Mouse (Mus musculus): ENCODE measurements at regions not wholly inside any gene's neighbourhood (a gene's known extent, or its start where the extent isn't known, plus 50 kb on each side); places are given as distances from the start of the nearest gene placed in this dataset.

GRCm38 (mm10) chr3:52735939-52736338 is 281.1 kb downstream of the Cog6 start:
- H3K4me1 ChIP-seq (ENCODE audit: control insufficient read depth, insufficient read depth, low read length), result peaks cover 4% of the 10 kb centered on the region; the same call in 1 of the 2 replicates
- H3K4me3 ChIP-seq (replicated peaks; ENCODE audit: insufficient read depth, low read depth, low read length), result no peak overlapping the region
- no peaks in the 10 kb centered on the region for H3K27me3 ChIP-seq (ENCODE audit: control insufficient read depth, insufficient read depth, low read length)
- DNase-seq, result no peak
- TF ChIP-seq CTCF (IDR thresholded peaks at IDR 0.05; ENCODE audit: borderline replicate concordance, insufficient read depth, low read depth, low read length) (no peak), POLR2A (IDR thresholded peaks at IDR 0.05; ENCODE audit: borderline replicate concordance, insufficient read depth, low read length) (no peak)
- H3K27ac ChIP-seq (ENCODE audit: insufficient read depth, low read length), result no peak overlapping the region
- 96% methylated on average over 7 of the region's 7 CpGs for WGBS

- no peak for DNase-seq
- TF ChIP-seq POLR2A (IDR thresholded peaks at IDR 0.05; ENCODE audit: borderline replicate concordance, insufficient read depth, low read length), result no peak
- TF ChIP-seq CTCF (IDR thresholded peaks at IDR 0.05; ENCODE audit: borderline replicate concordance, insufficient read depth, low read depth, low read length), result no peak
- no peak overlapping the region for H3K4me3 ChIP-seq (replicated peaks; ENCODE audit: insufficient read depth, low read depth, low read length)
- no peaks in the 10 kb centered on the region for H3K4me1 ChIP-seq (ENCODE audit: control insufficient read depth, insufficient read depth, low read length)
- no peaks in the 10 kb centered on the region for H3K27me3 ChIP-seq (ENCODE audit: control insufficient read depth, insufficient read depth, low read length)
- no peak overlapping the region for H3K27ac ChIP-seq (ENCODE audit: insufficient read depth, low read length)
These were observed 285.1 kb downstream of the Cog6 start for GRCm38 (mm10) chr3:52731941-52732340.

DNA sequence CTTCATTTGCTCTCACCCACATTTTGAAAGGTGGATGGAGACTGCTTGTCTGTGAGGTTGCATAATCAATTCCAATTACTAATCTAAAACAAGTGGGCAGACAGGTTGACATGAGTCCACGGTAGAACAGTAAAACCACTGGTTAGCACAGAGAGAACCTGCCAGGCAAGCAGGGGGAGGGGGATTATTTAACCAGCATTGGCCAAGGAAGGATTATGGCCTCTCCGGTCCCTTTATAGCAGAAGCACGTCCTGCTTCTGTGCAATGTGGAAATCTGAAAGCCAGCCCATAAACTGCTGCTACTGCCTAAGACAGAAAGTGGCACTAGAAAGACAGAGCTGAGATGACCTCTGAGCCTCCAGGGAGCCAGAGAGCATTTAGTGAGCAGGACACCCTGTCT is 285.5 kb downstream of the Cog6 start:
- no peaks in the 10 kb centered on the region for H3K27me3 ChIP-seq (ENCODE audit: control insufficient read depth, insufficient read depth, low read length)
- TF ChIP-seq CTCF (IDR thresholded peaks at IDR 0.05; ENCODE audit: borderline replicate concordance, insufficient read depth, low read depth, low read length) (no peak), POLR2A (IDR thresholded peaks at IDR 0.05; ENCODE audit: borderline replicate concordance, insufficient read depth, low read length) (no peak)
- no peak overlapping the region for H3K4me3 ChIP-seq (replicated peaks; ENCODE audit: insufficient read depth, low read depth, low read length)
- H3K27ac ChIP-seq (ENCODE audit: insufficient read depth, low read length), result no peak overlapping the region
- no peak for DNase-seq
- 88% methylated on average over 3 of the region's 3 CpGs for WGBS
- H3K4me1 ChIP-seq (ENCODE audit: control insufficient read depth, insufficient read depth, low read length), result no peaks in the 10 kb centered on the region

- DNase-seq, result no peak
- 93% methylated on average over 3 of the region's 3 CpGs for WGBS
- Histone ChIP-seq H3K4me3 (replicated peaks; ENCODE audit: insufficient read depth, low read depth, low read length) (no peak overlapping the region), H3K4me1 (ENCODE audit: control insufficient read depth, insufficient read depth, low read length) (no peaks in the 10 kb centered on the region), H3K27me3 (ENCODE audit: control insufficient read depth, insufficient read depth, low read length) (no peaks in the 10 kb centered on the region), H3K27ac (ENCODE audit: insufficient read depth, low read length) (no peak overlapping the region)
- no peak for TF ChIP-seq POLR2A (IDR thresholded peaks at IDR 0.05; ENCODE audit: borderline replicate concordance, insufficient read depth, low read length)
- no peak for TF ChIP-seq CTCF (IDR thresholded peaks at IDR 0.05; ENCODE audit: borderline replicate concordance, insufficient read depth, low read depth, low read length)
These were observed 287.3 kb downstream of the Cog6 start for GRCm38 (mm10) chr3:52729731-52730130.

DNA sequence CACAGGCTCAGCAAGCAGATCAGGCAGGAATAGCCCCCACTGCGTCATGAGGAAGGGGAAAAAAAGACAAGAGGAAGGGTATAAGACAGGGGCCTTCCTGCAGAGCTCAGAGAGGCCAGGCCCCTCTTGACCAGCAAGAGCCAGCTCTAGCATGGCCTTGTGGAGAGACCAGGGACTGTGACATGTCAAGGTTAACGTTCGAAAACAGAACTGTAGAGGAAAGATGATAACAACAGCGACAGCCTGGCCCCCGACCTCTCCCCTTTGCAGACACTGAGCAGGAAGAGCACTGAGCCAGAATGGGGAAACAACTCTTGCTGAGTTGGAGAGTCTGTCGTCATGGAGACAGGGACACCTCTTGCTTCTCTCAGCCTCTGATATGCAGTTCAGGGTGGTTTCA is 288.2 kb downstream of the Cog6 start:
- H3K4me1 ChIP-seq (ENCODE audit: control insufficient read depth, insufficient read depth, low read length), result no peaks in the 10 kb centered on the region
- H3K27ac ChIP-seq (ENCODE audit: insufficient read depth, low read length), result no peak overlapping the region
- H3K27me3 ChIP-seq (ENCODE audit: control insufficient read depth, insufficient read depth, low read length), result no peaks in the 10 kb centered on the region
- no peak overlapping the region for H3K4me3 ChIP-seq (replicated peaks; ENCODE audit: insufficient read depth, low read depth, low read length)
- no peak for DNase-seq
- no peak for TF ChIP-seq CTCF (IDR thresholded peaks at IDR 0.05; ENCODE audit: borderline replicate concordance, insufficient read depth, low read depth, low read length)
- TF ChIP-seq POLR2A (IDR thresholded peaks at IDR 0.05; ENCODE audit: borderline replicate concordance, insufficient read depth, low read length), result no peak
- WGBS, result 67% methylated on average over 6 of the region's 6 CpGs

DNA sequence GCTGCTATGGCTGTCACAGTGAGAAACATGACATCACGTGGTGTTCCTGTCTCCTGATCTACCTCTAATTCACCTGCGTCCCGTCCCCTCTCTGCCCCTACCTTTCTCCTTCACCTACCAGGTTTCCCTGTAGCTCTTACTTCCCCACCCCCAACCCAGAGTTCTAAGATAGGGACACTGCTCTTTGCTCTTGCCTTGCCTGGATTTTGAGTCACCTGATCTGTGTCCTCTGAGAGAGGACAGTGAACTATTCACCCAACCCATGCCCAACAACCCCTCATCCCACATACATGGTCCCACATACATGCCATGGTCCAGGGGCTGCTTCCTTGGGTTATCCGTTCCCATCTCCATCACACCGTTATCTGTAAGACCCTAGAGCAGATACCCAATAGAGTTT is 288.6 kb downstream of the Cog6 start:
- TF ChIP-seq CTCF (IDR thresholded peaks at IDR 0.05; ENCODE audit: borderline replicate concordance, insufficient read depth, low read depth, low read length), result no peak
- no peak for TF ChIP-seq POLR2A (IDR thresholded peaks at IDR 0.05; ENCODE audit: borderline replicate concordance, insufficient read depth, low read length)
- no peak overlapping the region for H3K27ac ChIP-seq (ENCODE audit: insufficient read depth, low read length)
- DNase-seq, result no peak
- WGBS, result 97% methylated on average over 5 of the region's 5 CpGs
- no peak overlapping the region for H3K4me3 ChIP-seq (replicated peaks; ENCODE audit: insufficient read depth, low read depth, low read length)
- no peaks in the 10 kb centered on the region for H3K4me1 ChIP-seq (ENCODE audit: control insufficient read depth, insufficient read depth, low read length)
- H3K27me3 ChIP-seq (ENCODE audit: control insufficient read depth, insufficient read depth, low read length), result no peaks in the 10 kb centered on the region

DNA sequence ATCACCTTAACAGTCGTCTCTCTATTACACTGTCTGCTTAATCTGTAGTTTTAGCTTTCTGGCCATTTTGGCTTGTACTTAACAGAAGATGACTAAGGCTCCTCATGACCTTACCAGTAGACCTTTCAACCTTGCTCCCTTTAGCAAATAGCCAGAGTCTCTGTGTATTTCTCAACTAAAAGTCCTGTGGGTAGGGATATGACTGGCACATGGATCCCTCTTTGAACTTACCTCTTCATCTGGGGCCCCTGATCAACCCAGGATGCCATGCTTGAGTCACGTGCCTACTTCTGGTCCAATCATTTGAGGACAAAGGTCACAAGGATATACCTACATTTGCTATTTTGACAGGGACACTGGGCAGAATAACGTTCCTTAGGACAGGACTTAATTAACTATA is 292.7 kb downstream of the Cog6 start:
- Histone ChIP-seq H3K27me3 (ENCODE audit: control insufficient read depth, insufficient read depth, low read length) (no peaks in the 10 kb centered on the region), H3K4me1 (ENCODE audit: control insufficient read depth, insufficient read depth, low read length) (no peaks in the 10 kb centered on the region), H3K4me3 (replicated peaks; ENCODE audit: insufficient read depth, low read depth, low read length) (no peak overlapping the region), H3K27ac (ENCODE audit: insufficient read depth, low read length) (no peak overlapping the region)
- TF ChIP-seq POLR2A (IDR thresholded peaks at IDR 0.05; ENCODE audit: borderline replicate concordance, insufficient read depth, low read length) (no peak), CTCF (IDR thresholded peaks at IDR 0.05; ENCODE audit: borderline replicate concordance, insufficient read depth, low read depth, low read length) (no peak)
- DNase-seq, result no peak
- 96% methylated on average over 3 of the region's 3 CpGs for WGBS

GRCm38 (mm10) chr3:52722946-52723345 is 294.1 kb downstream of the Cog6 start:
- no peak overlapping the region for H3K27ac ChIP-seq (ENCODE audit: insufficient read depth, low read length)
- no peaks in the 10 kb centered on the region for H3K4me1 ChIP-seq (ENCODE audit: control insufficient read depth, insufficient read depth, low read length)
- TF ChIP-seq CTCF (IDR thresholded peaks at IDR 0.05; ENCODE audit: borderline replicate concordance, insufficient read depth, low read depth, low read length) (no peak), POLR2A (IDR thresholded peaks at IDR 0.05; ENCODE audit: borderline replicate concordance, insufficient read depth, low read length) (no peak)
- H3K4me3 ChIP-seq (replicated peaks; ENCODE audit: insufficient read depth, low read depth, low read length), result no peak overlapping the region
- H3K27me3 ChIP-seq (ENCODE audit: control insufficient read depth, insufficient read depth, low read length), result no peaks in the 10 kb centered on the region
- 66% methylated on average over 2 of the region's 2 CpGs for WGBS
- no peak for DNase-seq

All from cerebellum, adult 2 months (tissue).